Mouse (Mus musculus) kidney, postnatal 25 days (tissue): ENCODE results near the gene Brix1.
"Not testable (repeated sequence)": the region's sequence is repeated elsewhere in the genome, so short reads cannot be mapped to it uniquely, and the experiment has no call there.

Experiments used
- DNase-seq, 2 experiments: peaks; one replicate each; pipeline ENCODE4 v3.0.0; 2021; ENCODE audit warnings: mixed read lengths in 2 of 2

Brix1 gene

GRCm38 (mm10) chr15:10485484-10486364, at the start of gene Brix1, which contains the start of gene Rad1:
Gene Brix1, minus strand, starts transcription at chr15:10485947.
Gene Rad1, plus strand, starts transcription at chr15:10486018.
- peak; percentile 96 to 97 for DNase-seq

GRCm38 (mm10) chr15:10534591-10534990, 48.8 kb upstream of the Brix1 start:
- DNase-seq = no peak

GRCm38 (mm10) chr15:10533361-10533760, 47.6 kb upstream of the Brix1 start:
- peak in 1 of 2 experiments; percentile 33 for DNase-seq

GRCm38 (mm10) chr15:10531352-10531751, 45.6 kb upstream of the Brix1 start:
- DNase-seq = no peak

- DNase-seq = no peak
Measured at GRCm38 (mm10) chr15:10525896-10526295, 40.1 kb upstream of the Brix1 start.

GRCm38 (mm10) chr15:10515166-10515565, 29.4 kb upstream of the Brix1 start:
- no peak for DNase-seq

GRCm38 (mm10) chr15:10506099-10506498, 20.4 kb upstream of the Brix1 start:
- DNase-seq = peak; percentile 30 to 73

GRCm38 (mm10) chr15:10500838-10501719, 15.3 kb upstream of the Brix1 start:
- peak; percentile 53 to 62 for DNase-seq

- no peak for DNase-seq
Measured at GRCm38 (mm10) chr15:10500035-10500434, 14.3 kb upstream of the Brix1 start.

GRCm38 (mm10) chr15:10499593-10499992, 13.8 kb upstream of the Brix1 start:
- no peak for DNase-seq

- not testable (repeated sequence) for DNase-seq
Measured at GRCm38 (mm10) chr15:10496696-10497095, 10.9 kb upstream of the Brix1 start.

GRCm38 (mm10) chr15:10495944-10496343, 10.2 kb upstream of the Brix1 start:
- no peak for DNase-seq

GRCm38 (mm10) chr15:10490101-10490500, 4.4 kb upstream of the Brix1 start:
- DNase-seq = no peak

GRCm38 (mm10) chr15:10487246-10487645, 1.5 kb upstream of the Brix1 start:
- DNase-seq = no peak

- no peak for DNase-seq
Measured at GRCm38 (mm10) chr15:10486365-10486839, 655 bp upstream of the Brix1 start.

GRCm38 (mm10) chr15:10470941-10471340, 14.8 kb downstream of the Brix1 start:
- DNase-seq = no peak

- DNase-seq = peak; percentile 90 to 96
Measured at GRCm38 (mm10) chr15:10470151-10470831, 15.5 kb downstream of the Brix1 start, which contains the start of gene Dnajc21. Gene Dnajc21, minus strand, starts transcription at chr15:10470516.

GRCm38 (mm10) chr15:10469641-10470150, 16.1 kb downstream of the Brix1 start:
- peak in 1 of 2 experiments; percentile 30 for DNase-seq

- DNase-seq = no peak
Measured at GRCm38 (mm10) chr15:10468761-10469160, 17.0 kb downstream of the Brix1 start.

GRCm38 (mm10) chr15:10464678-10465077, 21.1 kb downstream of the Brix1 start:
- DNase-seq = no peak

GRCm38 (mm10) chr15:10463555-10463954, 22.2 kb downstream of the Brix1 start:
- no peak for DNase-seq

- peak in 1 of 2 experiments; percentile 21 for DNase-seq
Measured at GRCm38 (mm10) chr15:10460986-10461385, 24.8 kb downstream of the Brix1 start.
